Mouse (Mus musculus): Measurements from ENCODE around the gene Hist2h2ac. TPM values are rescaled to one million over a fixed set of nuclear protein-coding genes. Genes with fewer than 3 reads are reported as not detected.

The Hist2h2ac gene
- polyA plus RNA-seq, 1 experiment from 2014 or later, result 7.8 TPM

DNA sequence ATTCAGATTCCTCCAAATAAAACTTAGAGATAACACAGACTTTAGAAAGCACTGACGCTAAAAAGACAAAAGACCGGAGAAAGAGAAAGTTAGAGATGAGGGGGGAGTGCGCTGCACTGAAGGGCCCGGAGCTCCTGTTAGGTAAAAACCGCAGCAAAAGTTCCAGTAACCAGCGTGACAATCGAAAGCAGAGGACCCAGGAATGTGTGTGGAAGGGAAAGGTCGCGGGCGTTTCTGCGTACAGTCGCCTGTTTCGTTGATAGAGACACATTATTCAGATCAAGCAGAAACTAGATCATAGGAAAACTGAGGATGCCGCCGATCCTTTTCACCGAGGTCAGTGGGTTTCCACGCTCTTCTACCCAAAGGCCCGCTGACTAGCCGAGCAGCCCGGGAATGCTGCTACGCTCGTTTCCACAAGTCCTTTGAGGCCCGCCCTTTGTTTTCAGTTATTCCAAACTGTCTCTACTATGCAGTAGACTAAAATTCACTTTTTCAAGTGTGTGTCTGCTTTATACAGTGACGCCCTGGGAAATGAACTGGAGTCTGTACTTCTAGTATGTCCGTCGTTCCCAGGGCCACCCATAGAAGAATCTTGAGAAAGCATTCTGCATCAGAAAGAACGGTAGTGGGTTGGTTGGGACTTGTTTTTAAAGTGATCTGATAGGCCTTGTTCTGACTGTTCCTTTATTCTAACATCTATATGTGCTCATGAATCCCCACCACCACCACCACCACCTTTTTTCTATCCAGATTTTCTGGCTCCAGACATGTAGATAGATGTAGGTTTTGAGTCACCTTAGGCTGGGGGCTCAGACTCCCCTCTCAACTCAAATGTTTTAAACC, 43.1 kb upstream of the Hist2h2ac start:
- 9% methylated on average over 27 of the region's 27 CpGs for WGBS
- H3K4me1 ChIP-seq (ENCODE audit: control insufficient read depth, insufficient read depth, low read length), result peaks cover 19% of the 10 kb centered on the region; the same call in 1 of the 2 replicates
- peak overlapping the region; percentile 98 for H3K27ac ChIP-seq (ENCODE audit: low read depth, low read length)
- DNase-seq (ENCODE audit: low spot score), result peak; percentile 67
- H3K9ac ChIP-seq (ENCODE audit: low read length), result peak overlapping the region; percentile 82
- peak overlapping the region; percentile 57 for H3K4me3 ChIP-seq (ENCODE audit: low read depth, low read length)
- no peaks in the 10 kb centered on the region for H3K36me3 ChIP-seq (ENCODE audit: control insufficient read depth, insufficient read depth, low read length)
- ATAC-seq (ENCODE audit: insufficient read depth, low FRiP score, low TSS enrichment), result no peak; the same call in 1 of the 2 replicates
- H3K9me3 ChIP-seq (ENCODE audit: control insufficient read depth, low read length), result no peaks in the 10 kb centered on the region
- peak overlapping the region; percentile 83 for H3K4me2 ChIP-seq (ENCODE audit: low read depth)
- no peaks in the 10 kb centered on the region for H3K27me3 ChIP-seq (ENCODE audit: control insufficient read depth, insufficient read depth, low read length)

DNA sequence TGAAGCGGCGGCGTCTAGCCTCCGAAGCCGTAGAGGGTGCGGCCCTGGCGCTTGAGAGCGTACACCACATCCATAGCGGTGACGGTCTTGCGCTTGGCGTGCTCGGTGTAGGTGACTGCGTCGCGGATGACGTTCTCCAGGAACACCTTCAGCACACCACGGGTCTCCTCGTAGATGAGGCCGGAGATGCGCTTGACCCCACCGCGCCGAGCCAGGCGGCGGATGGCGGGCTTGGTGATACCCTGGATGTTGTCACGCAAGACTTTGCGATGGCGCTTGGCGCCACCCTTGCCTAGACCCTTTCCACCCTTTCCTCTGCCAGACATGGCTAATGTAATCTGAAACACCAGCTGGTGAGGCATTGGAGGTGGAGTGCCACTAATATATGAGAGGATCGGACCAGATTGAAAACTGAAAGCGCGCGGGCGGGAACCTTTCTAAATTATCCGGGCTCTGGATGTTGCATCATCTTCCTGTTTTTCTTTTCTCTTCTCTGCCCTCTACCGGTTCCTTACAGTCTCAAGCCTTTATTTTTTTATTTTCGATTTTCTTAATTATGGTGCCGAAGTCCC, 42.4 kb upstream of the Hist2h2ac start, which contains the start of gene Hist2h4:
Hist2h4 (minus strand) TSS at position 333 of the 572 bp plus-strand sequence.
- Histone ChIP-seq H3K4me3 (ENCODE audit: low read depth, low read length) (peak within 1 kb of the TSS; percentile 57), H3K36me3 (ENCODE audit: control insufficient read depth, insufficient read depth, low read length) (no peaks in the 10 kb centered on the region), H3K27ac (ENCODE audit: low read depth, low read length) (peak within 1 kb of the TSS; percentile 98), H3K4me2 (ENCODE audit: low read depth) (peak within 1 kb of the TSS; percentile 83), H3K9ac (ENCODE audit: low read length) (peak within 1 kb of the TSS; percentile 82), H3K9me3 (ENCODE audit: control insufficient read depth, low read length) (no peaks in the 10 kb centered on the region), H3K27me3 (ENCODE audit: control insufficient read depth, insufficient read depth, low read length) (no peaks in the 10 kb centered on the region), H3K4me1 (ENCODE audit: control insufficient read depth, insufficient read depth, low read length) (peaks cover 16% of the 10 kb centered on the region; the same call in 1 of the 2 replicates)
- ATAC-seq (ENCODE audit: insufficient read depth, low FRiP score, low TSS enrichment) (peak; percentile 83), DNase-seq (ENCODE audit: low spot score) (peak; percentile 94)
- under 1% methylated on average over 40 of the region's 40 CpGs for WGBS

DNA sequence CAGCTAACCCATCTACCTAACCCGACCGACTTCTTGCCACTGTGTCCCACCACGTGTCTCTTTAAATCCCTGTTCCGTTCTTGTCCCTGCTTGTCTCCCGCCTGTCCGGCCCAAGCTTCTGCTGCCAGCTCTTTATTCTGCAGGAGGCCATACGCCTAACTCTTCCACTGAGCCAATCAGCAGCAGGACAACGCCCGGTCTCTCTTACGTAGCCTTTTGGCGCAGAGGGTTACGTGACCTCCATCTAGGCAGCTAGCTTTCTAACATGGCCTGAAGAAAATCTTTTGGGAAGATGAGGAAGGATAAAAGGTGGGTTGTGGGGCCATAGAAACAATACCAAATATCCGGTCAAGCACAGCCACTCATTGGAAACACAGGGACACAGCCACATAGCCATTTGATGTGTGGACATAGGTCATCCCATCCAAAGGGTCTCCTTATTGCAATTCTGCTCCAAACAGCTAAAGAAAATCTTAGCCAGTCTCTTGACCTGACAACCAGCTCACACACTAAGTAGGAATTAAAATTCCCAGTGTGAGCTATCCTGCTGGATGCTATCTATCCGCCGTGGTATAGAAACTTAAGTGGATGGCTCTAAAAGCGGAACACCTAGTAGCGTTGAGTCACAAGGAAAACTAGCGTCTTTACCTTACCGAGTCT, 41.7 kb upstream of the Hist2h2ac start:
- no peaks in the 10 kb centered on the region for H3K27me3 ChIP-seq (ENCODE audit: control insufficient read depth, insufficient read depth, low read length)
- peak; percentile 82 for ATAC-seq (ENCODE audit: insufficient read depth, low FRiP score, low TSS enrichment)
- H3K4me3 ChIP-seq (ENCODE audit: low read depth, low read length), result peak overlapping the region; percentile 57
- H3K4me2 ChIP-seq (ENCODE audit: low read depth), result peak overlapping the region; percentile 83
- peaks cover 16% of the 10 kb centered on the region; the same call in 1 of the 2 replicates for H3K4me1 ChIP-seq (ENCODE audit: control insufficient read depth, insufficient read depth, low read length)
- H3K9me3 ChIP-seq (ENCODE audit: control insufficient read depth, low read length), result no peaks in the 10 kb centered on the region
- DNase-seq (ENCODE audit: low spot score), result peak; percentile 84
- under 1% methylated on average over 19 of the region's 19 CpGs for WGBS
- peak overlapping the region; percentile 98 for H3K27ac ChIP-seq (ENCODE audit: low read depth, low read length)
- H3K9ac ChIP-seq (ENCODE audit: low read length), result peak overlapping the region; percentile 82
- H3K36me3 ChIP-seq (ENCODE audit: control insufficient read depth, insufficient read depth, low read length), result no peaks in the 10 kb centered on the region

DNA sequence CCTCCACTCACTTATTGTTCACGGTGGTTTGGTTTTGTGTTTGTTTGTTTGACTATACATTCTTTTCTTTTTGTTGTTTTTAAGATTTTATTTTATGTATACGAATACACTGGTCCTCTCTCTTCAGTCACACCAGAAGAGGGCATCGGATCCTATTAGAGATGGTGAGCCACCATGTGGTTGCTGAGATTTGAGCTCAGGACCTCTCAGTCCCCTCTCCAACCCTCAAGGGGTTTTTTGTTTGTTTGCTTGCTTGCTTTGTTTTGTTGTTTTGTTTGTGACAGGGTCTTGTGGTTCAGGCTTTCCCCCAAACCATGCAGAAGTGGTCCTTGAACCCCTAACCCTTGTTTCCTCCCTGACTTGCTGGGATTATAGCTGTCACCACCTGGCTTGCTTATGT, 40.9 kb upstream of the Hist2h2ac start:
- H3K4me2 ChIP-seq (ENCODE audit: low read depth), result peak overlapping the region; percentile 83
- H3K4me1 ChIP-seq (ENCODE audit: control insufficient read depth, insufficient read depth, low read length), result peaks cover 13% of the 10 kb centered on the region; the same call in 1 of the 2 replicates
- peak overlapping the region; percentile 82 for H3K9ac ChIP-seq (ENCODE audit: low read length)
- H3K36me3 ChIP-seq (ENCODE audit: control insufficient read depth, insufficient read depth, low read length), result no peaks in the 10 kb centered on the region
- H3K4me3 ChIP-seq (ENCODE audit: low read depth, low read length), result no peak overlapping the region; the same call in 1 of the 2 replicates
- DNase-seq (ENCODE audit: low spot score), result no peak
- 60% methylated on average over 3 of the region's 3 CpGs for WGBS
- peak overlapping the region; percentile 98 for H3K27ac ChIP-seq (ENCODE audit: low read depth, low read length)
- no peak for ATAC-seq (ENCODE audit: insufficient read depth, low FRiP score, low TSS enrichment)
- no peaks in the 10 kb centered on the region for H3K9me3 ChIP-seq (ENCODE audit: control insufficient read depth, low read length)
- H3K27me3 ChIP-seq (ENCODE audit: control insufficient read depth, insufficient read depth, low read length), result no peaks in the 10 kb centered on the region

DNA sequence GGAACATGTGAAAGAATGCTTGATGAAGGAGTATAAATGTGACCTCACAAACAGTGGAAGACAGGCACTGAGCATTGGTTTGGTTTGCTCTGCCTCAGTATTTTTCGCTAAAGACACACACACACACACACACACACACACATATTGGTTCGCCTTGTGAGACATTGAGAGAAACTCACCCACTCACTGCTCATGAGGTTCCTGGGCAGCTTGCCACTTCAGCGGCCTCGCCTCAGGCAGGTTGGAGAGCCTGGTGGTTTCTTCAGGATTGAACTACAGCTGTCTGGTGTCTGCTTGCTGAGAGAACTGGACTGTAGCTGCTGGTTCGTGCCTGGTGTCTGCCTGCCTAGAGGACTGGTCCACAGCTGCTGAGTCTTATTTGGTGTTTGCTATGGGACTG, 39.5 kb upstream of the Hist2h2ac start:
- DNase-seq (ENCODE audit: low spot score), result no peak
- no peak overlapping the region for H3K27ac ChIP-seq (ENCODE audit: low read depth, low read length)
- peaks cover 13% of the 10 kb centered on the region; the same call in 1 of the 2 replicates for H3K4me1 ChIP-seq (ENCODE audit: control insufficient read depth, insufficient read depth, low read length)
- no peak overlapping the region for H3K4me2 ChIP-seq (ENCODE audit: low read depth)
- H3K36me3 ChIP-seq (ENCODE audit: control insufficient read depth, insufficient read depth, low read length), result no peaks in the 10 kb centered on the region
- ATAC-seq (ENCODE audit: insufficient read depth, low FRiP score, low TSS enrichment), result no peak
- no peak overlapping the region for H3K4me3 ChIP-seq (ENCODE audit: low read depth, low read length)
- WGBS, result 92% methylated on average over 5 of the region's 5 CpGs
- no peaks in the 10 kb centered on the region for H3K27me3 ChIP-seq (ENCODE audit: control insufficient read depth, insufficient read depth, low read length)
- H3K9me3 ChIP-seq (ENCODE audit: control insufficient read depth, low read length), result no peaks in the 10 kb centered on the region
- H3K9ac ChIP-seq (ENCODE audit: low read length), result no peak overlapping the region

DNA sequence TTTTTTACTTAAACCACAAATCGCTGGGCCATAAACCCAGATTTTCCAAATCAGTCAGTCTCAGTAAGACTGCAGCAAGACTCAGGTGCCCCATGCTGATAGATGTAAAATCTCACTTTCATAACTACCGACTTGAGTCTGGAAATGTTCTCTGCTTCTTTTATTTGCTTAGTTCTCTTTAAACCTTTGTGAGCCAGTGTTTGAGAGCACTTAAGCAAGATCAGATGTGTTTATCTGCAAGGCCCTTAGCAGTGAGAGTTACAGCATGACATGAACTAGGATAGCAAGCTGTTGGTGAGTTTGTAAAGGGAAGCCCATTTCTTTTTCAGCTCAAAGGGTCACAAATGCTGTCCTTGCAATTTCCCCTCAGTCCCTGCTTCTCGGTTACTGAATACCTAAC, 36.5 kb upstream of the Hist2h2ac start:
- WGBS, result 82% methylated on average over 3 of the region's 3 CpGs

DNA sequence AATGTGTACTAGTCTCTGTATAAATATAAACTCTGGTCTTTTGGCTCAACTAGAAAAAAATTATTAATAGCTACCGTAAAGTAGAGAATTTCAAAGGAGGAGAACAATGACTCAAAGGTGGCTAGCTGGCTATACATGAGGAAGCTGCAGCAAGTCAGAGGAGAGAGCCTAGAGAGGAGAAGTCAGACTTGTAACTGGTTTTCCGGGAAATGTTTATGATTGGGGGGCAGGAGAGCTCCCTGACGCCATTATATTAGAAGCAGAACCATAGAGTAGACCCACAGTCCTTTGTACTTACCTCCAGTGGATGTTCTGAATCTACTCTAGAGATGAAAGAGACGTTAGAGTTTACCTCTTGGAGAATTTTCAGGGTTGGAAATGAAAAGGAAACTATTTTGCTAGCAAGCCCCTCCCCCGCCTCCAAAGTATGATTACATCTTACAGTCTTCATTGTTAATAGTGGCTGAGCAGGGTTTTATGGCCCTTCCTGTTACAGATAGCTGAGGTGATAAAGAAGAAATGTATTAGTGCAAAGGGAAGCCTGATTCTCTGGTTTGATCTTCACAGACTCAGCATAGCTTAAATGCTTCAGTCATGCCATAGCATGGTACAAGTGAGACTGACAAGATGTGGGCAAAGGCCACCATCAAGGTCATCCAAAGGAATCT, 35.4 kb upstream of the Hist2h2ac start:
- Histone ChIP-seq H3K9ac (ENCODE audit: low read length) (no peak overlapping the region), H3K4me1 (ENCODE audit: control insufficient read depth, insufficient read depth, low read length) (no peaks in the 10 kb centered on the region), H3K27me3 (ENCODE audit: control insufficient read depth, insufficient read depth, low read length) (no peaks in the 10 kb centered on the region), H3K4me3 (ENCODE audit: low read depth, low read length) (no peak overlapping the region), H3K36me3 (ENCODE audit: control insufficient read depth, insufficient read depth, low read length) (no peaks in the 10 kb centered on the region), H3K9me3 (ENCODE audit: control insufficient read depth, low read length) (no peaks in the 10 kb centered on the region), H3K27ac (ENCODE audit: low read depth, low read length) (no peak overlapping the region), H3K4me2 (ENCODE audit: low read depth) (no peak overlapping the region)
- DNase-seq (ENCODE audit: low spot score) (no peak), ATAC-seq (ENCODE audit: insufficient read depth, low FRiP score, low TSS enrichment) (no peak)
- WGBS, result 87% methylated on average over 5 of the region's 5 CpGs

More for the DNA sequence above, 36.5 kb upstream of the Hist2h2ac start:
- Histone ChIP-seq H3K4me1 (ENCODE audit: control insufficient read depth, insufficient read depth, low read length) (no peaks in the 10 kb centered on the region), H3K36me3 (ENCODE audit: control insufficient read depth, insufficient read depth, low read length) (no peaks in the 10 kb centered on the region), H3K9me3 (ENCODE audit: control insufficient read depth, low read length) (no peaks in the 10 kb centered on the region), H3K4me3 (ENCODE audit: low read depth, low read length) (no peak overlapping the region), H3K27ac (ENCODE audit: low read depth, low read length) (no peak overlapping the region), H3K9ac (ENCODE audit: low read length) (no peak overlapping the region), H3K4me2 (ENCODE audit: low read depth) (no peak overlapping the region), H3K27me3 (ENCODE audit: control insufficient read depth, insufficient read depth, low read length) (no peaks in the 10 kb centered on the region)
- DNase-seq (ENCODE audit: low spot score), result no peak
- ATAC-seq (ENCODE audit: insufficient read depth, low FRiP score, low TSS enrichment), result no peak

DNA sequence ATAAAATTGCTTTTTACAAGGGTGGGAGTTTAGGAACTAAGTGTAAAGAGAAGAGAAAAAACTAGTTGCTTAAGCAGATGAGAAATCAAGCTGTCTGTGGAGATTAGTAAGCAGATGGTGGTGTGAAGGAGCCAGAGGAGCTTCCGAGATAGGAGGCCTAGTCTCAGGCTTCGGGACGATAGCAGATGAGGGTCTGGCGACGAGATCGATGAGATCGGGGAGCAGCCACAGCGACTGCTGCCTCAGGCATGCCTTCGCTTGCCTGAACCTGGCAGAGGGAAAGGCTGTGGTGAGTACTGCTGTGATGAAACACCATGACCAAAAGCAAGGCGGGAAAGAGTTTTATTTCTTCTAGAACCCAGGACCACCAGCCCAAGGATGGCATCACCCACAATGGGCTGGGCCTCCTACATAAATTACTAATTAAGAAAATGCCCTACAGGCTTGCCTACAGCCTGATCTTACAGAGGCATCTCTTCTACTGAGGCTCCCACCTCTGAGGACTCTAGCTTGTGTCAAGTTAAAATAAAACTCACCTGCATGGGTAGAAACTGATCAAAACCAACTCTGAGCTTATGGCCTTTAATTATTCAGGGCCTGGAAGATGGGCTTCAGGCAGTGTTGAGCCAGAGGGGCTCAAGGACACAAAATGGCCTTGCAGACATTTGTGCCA, 34.1 kb upstream of the Hist2h2ac start:
- Histone ChIP-seq H3K9ac (ENCODE audit: low read length) (no peak overlapping the region), H3K27me3 (ENCODE audit: control insufficient read depth, insufficient read depth, low read length) (no peaks in the 10 kb centered on the region), H3K4me3 (ENCODE audit: low read depth, low read length) (no peak overlapping the region), H3K36me3 (ENCODE audit: control insufficient read depth, insufficient read depth, low read length) (no peaks in the 10 kb centered on the region), H3K4me1 (ENCODE audit: control insufficient read depth, insufficient read depth, low read length) (no peaks in the 10 kb centered on the region), H3K9me3 (ENCODE audit: control insufficient read depth, low read length) (no peaks in the 10 kb centered on the region), H3K27ac (ENCODE audit: low read depth, low read length) (no peak overlapping the region), H3K4me2 (ENCODE audit: low read depth) (no peak overlapping the region)
- ATAC-seq (ENCODE audit: insufficient read depth, low FRiP score, low TSS enrichment), result no peak
- peak; percentile 48 for DNase-seq (ENCODE audit: low spot score)
- 61% methylated on average over 10 of the region's 10 CpGs for WGBS
